Mouse (Mus musculus) left cerebral cortex, postnatal 14 days (tissue): ENCODE measurements at regions not wholly inside any gene's neighbourhood (a gene's known extent, or its start where the extent isn't known, plus 50 kb on each side); places are given as distances from the start of the nearest gene placed in this dataset.
A peak's percentile ranks its signal among the peaks of the same experiment; 100 is the strongest.

ENCODE experiments used
- DNase-seq, 2 experiments: peaks; one replicate each; pipeline ENCODE4 v3.0.0; 2021 to 2022; ENCODE audit warnings: low spot score in 2 of 2, mixed read lengths in 1 of 2
- intact Hi-C: fragments of 180-260 bp; cut with DNase I; formaldehyde crosslinking; loops from one replicate; pipeline ENCODE4 v1.15.1; 2025

DNA sequence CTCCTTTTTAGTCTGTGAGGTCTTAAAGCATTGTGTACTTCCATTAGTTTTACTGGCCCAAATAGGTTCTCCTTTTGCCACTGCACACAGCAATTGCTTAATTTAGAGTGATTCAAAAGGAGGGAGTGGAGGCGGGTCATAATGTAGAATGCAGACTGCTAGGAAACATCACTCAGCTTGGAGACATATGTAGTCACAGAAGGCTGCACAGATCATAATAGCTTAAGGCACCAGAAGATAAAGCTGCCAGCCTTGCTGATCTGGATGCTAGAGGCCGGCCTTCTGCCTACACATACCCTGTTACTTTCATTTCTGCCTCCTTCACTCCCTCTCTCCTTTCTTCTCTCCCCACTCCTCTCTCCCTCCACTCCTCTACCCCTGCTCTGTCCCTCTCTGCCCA lies 508.2 kb downstream of the Gm16223 start:
- DNase-seq, result peak in 1 of 2 experiments; percentile 3
- intact Hi-C loops, result no loop called here

DNA sequence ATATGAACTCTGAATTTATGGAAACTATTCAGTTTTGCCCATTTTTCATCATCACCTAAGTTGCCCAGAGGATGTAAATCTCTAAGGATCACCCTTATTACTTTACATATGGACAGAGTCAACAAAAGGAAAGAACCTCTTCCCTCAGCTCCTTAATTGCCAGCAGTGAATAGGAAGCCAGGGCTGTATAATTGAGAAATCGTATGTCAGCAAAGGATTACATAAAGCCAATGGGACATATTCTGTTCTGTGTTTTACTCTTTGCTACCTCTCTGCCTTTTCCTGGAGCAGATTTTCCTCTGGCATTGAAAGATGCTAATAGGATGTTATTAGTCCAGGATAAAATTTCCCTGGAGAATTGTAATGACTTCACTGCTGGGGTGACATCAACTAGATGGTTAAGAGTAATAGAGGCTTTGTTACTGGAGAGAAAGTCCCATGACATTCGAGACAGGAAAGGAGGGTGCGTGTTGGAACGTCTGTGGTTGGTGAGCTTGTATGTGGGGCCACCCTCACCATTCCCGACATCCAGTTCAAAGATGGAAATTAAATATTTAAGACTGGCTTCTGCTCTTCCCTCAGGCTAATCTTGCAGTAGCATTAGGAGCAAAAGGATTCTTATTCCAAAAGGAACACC lies 510.6 kb downstream of the Gm16223 start:
- DNase-seq, result no peak
- intact Hi-C loops, result no loop called here

DNA sequence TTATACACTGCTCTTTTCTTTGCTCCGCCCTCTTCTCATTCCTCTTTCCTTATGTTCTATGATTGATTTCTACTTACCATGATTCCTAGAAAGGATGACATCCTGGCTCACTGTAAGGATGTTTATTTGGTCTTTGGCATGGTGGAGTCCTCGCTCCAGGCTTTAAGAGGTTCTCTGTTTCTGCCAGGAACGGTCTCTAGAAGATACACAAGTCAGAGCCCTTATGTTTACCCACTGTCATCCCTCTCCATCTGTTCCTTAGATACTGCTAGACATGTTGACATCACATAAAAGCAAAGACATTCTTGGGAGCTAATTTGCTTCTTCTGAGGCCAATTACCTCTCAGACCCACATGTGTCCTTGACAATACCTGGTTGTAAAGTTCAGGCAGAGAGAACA lies 552.9 kb downstream of the Gm16223 start:
- no peak for DNase-seq
- intact Hi-C loops, result no loop called here

DNA sequence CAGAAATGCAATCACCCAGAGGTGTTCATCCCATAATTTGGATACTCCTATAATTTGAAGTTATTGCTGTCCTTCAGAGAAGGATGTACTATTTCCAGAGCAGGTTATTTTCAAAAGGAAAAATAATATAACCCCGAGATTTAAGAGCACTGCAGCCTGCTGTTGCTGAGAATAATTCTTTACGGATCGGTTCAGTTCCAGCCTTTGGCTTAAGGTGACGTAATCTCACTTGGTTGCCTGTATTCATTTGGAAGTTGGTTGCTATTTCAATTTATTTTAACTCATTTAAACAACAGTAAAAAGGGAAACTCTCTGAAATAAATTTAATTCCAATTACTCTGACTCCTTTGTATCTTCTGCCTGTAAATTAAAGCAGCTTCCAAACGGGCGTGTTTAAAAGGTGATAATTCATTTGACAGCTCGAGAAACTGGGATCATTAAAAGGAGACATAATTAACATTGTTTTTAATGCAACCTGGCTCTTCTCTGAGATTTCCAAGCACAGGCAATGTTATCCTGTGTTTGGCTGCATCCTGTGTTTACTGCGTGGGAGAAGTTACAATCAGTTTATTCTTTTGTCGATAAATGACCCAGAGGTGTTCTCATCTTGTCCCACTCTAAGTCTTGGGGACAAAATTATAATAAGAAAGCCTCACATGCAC lies 568.5 kb downstream of the Gm16223 start:
- DNase-seq, result no peak
- intact Hi-C loops, result no loop called here

DNA sequence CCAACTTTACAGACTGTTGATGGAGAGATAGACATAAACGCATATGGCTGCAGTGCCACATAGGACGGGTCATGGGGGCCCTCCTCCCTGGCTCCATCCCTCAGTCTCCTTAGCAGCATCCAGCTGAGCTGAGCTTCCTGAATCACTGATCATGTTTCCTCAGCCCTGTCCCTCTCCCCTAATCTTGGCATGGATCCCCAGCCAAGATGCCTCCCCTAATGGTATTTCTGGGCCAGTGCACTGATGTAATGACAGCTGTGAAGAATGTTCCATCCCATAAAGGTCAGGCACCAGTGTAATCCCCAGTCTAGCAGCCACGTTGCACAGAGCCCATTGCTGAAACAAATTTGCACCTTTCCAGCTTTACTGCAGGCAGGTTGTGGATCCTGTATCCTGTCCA lies 576.5 kb upstream of the Cpeb2 start:
- DNase-seq, result no peak
- intact Hi-C loops, result no loop called here

DNA sequence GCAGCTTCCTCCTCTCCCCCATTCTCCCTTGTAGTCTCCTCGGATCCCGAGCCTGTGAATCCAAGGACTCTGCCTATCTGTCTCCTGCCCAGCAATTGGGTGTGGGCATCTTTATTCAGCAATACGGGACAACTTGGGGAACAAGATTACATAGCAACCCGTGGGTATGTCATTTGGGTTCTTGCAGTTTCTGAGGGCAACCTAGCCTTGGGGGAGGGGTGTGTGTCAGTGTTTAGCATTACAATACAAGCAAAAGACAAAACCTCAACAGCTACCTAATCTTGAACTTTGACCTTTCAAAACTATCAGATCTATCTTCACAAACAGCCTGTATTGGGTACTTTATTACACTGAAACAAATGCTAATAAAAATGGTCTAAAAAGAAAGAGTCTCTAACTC lies 573.0 kb upstream of the Cpeb2 start:
- DNase-seq, result no peak
- intact Hi-C loops, result no loop called here

DNA sequence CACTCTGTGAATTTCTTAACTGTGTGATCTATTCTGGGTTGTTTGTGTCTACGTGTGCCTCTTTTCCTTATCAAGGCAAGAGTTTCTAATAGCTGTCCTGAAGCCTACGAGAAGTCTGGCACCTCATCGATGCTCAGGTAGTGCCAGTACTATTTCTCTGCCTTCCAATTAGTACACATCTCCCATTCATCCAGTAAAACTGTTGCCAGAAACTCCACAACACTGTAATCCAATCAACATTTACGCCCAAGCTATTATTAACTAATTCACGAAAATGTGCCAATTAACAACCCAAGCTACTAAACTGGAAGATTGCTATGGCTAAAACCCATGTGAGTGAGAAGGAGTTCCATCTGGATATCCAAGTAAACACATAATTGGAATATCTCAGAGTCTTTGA lies 553.4 kb upstream of the Cpeb2 start:
- intact Hi-C loops, result no loop called here
- no peak for DNase-seq

DNA sequence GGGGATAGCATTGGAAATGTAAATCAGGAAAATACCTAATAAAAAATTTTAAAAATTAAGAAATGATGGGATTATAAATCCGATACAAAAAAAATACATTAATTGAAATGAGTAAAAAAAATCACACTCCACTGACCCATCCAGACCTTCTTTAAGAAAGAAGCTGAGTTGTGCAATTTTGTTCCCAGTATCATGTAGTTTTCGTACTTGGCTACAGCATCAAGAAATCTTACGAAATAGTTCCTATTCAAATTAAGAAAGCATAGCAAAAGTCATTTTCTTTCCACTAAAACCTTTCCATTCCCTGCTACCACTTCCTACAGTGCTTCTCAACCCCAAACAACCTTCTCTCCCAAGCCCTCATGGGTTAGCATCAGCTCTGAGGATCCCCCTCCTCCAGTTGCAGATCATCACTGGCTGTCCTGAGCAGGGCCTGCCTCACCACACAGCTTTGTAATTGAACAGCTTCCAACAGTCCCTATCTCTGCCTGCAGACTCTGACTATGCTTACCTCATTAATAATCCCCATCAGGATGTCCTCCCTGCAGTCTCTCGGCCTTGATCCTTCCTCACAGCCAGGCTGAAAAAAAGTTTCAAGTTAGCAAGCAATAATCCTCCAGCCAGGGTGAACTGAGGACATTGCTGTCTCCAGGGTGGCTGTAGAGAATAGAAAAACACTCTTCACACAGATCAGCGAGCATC lies 547.5 kb upstream of the Cpeb2 start:
- DNase-seq, result peak in 1 of 2 experiments; percentile 8
- intact Hi-C loops, result no loop called here

DNA sequence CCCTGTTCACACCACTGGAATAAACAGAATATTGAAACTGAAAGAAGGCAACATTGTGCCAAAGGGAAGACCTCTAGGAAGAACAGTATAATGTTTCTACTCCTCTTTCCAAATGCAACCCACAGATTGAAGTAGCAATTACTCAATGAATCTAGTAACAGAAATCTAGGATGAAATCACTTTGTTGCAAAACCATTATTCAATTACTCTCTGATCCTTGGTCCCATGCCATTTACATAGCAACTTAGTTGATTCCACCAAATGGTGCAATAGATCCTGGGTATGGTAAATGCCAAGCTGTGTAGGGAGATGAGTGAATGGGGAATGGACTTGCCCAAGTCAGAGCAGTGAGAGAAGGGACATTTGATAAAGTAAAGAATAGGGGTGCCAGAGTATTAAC lies 545.8 kb upstream of the Cpeb2 start:
- DNase-seq, result no peak
- intact Hi-C loops, result no loop called here
